Mouse (Mus musculus) cortical plate, adult 2 months (tissue): ENCODE data around the gene Gm28230. TPM values are rescaled to one million over a fixed set of nuclear protein-coding genes. Genes with fewer than 3 reads are reported as not detected.

Experiments
- H3K27ac ChIP-seq: fragments of 200-500 bp; 2 replicates; pipeline ENCODE4 v1.5.1; 2012; ENCODE audit warnings: low read length, control low read depth, inconsistent platforms; ENCODE audit not compliant: insufficient read depth
- H3K4me1 ChIP-seq: fragments of 200-500 bp; 2 replicates; pipeline ENCODE4 v1.6.1; 2011; ENCODE audit warnings: low read length; ENCODE audit not compliant: control insufficient read depth, insufficient read depth
- H3K4me3 ChIP-seq: fragments of 200-500 bp; 2 replicates; pipeline ENCODE4 v1.5.1; 2011; ENCODE audit warnings: mild to moderate bottlenecking, low read length, control low read depth; ENCODE audit not compliant: insufficient read depth
- CTCF ChIP-seq: fragments of 200-500 bp; IDR thresholded peaks from 2 replicates; pipeline ENCODE4 v1.5.1; 2011; ENCODE audit warnings: mild to moderate bottlenecking, control low read depth, low read length; ENCODE audit not compliant: insufficient read depth; ENCODE audit errors: extremely low read depth
- POLR2A ChIP-seq: fragments of 200-500 bp; IDR thresholded peaks from 2 replicates; pipeline ENCODE4 v1.6.1; 2011; ENCODE audit warnings: mild to moderate bottlenecking, low read length, control low read depth; ENCODE audit not compliant: insufficient read depth; ENCODE audit errors: extremely low read depth
- polyA plus RNA-seq: library from polyadenylated mRNA; depleted of rRNA; stranded (reverse); fragments of >200 nt; gene quantifications from 2 replicates; pipeline ENCODE4 v1.2.3, GENCODE M21; 2012

Gene Gm28230
- polyA plus RNA-seq, 1 experiment, result not detected

GRCm38 (mm10) chr2:74749337-74750121, 23.0 kb downstream of the Gm28230 start:
- no peak overlapping the region for H3K4me3 ChIP-seq
- no peaks in the 10 kb centered on the region for H3K4me1 ChIP-seq
- H3K27ac ChIP-seq, result no peak overlapping the region
- TF ChIP-seq CTCF (no peak), POLR2A (no peak)

GRCm38 (mm10) chr2:74750731-74751250, 24.3 kb downstream of the Gm28230 start:
- TF ChIP-seq POLR2A, result no peak
- TF ChIP-seq CTCF, result no peak
- Histone ChIP-seq H3K4me3 (no peak overlapping the region), H3K27ac (no peak overlapping the region), H3K4me1 (no peaks in the 10 kb centered on the region)

- Histone ChIP-seq H3K4me3 (no peak overlapping the region), H3K4me1 (no peaks in the 10 kb centered on the region), H3K27ac (no peak overlapping the region)
- TF ChIP-seq CTCF (no peak), POLR2A (no peak)
These were observed 25.3 kb downstream of the Gm28230 start for GRCm38 (mm10) chr2:74751861-74752260.

DNA sequence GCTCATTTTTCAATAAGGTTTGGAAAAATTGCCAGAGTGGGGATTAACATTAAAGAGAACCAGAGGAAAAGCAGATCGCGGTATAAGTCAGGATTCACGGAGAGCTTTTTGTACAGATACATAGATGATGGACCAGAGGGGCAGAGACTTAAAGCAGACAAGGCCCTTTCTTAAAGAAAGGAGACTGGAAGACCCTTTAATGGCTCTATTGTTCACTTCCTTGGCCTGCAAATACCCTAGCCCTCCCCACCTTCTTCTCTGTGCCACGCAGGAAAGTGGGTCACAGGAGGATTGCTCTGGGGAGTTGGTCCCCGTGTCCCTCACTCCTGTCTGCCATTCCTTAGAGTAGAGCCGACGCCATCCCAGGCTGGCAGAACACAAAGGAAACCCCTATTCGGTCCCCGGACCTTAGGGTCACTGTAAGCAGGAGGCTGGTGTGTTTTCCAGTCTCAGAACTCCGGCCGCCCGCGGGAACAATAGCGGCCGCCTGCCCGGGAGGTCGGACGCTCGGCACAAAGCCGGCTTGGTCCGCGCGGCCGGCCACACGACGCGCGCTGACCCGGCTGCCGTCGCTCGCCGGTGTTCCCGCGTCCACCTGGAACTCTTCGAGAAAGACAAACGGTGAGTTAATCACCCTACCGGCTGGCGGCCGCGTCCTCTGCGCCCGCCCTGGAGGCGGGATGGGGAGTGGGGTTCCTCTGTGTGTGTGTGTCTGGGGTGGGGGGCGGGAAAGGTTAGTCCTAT, 26.1 kb downstream of the Gm28230 start:
- TF ChIP-seq CTCF (no peak), POLR2A (no peak)
- Histone ChIP-seq H3K27ac (no peak overlapping the region), H3K4me3 (no peak overlapping the region), H3K4me1 (no peaks in the 10 kb centered on the region)

DNA sequence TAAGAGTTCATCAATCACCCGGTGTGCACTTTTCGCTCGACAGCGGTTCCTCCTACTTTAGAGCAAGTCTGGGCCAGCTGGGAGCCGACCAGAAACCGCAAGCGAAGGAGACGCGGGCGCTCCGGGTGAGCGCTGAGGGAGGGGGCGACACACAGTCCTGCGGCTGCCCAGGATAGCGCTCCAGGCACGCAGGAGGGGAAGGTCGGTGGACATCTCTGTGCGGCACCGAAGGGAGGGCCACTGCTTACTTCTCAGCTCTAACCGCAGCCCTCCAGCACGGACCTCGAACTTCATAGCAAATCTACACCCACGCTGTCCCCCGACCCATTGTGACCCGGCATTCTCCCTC, 26.6 kb downstream of the Gm28230 start:
- Histone ChIP-seq H3K4me1 (no peaks in the 10 kb centered on the region), H3K4me3 (no peak overlapping the region), H3K27ac (no peak overlapping the region)
- TF ChIP-seq CTCF (no peak), POLR2A (no peak)

DNA sequence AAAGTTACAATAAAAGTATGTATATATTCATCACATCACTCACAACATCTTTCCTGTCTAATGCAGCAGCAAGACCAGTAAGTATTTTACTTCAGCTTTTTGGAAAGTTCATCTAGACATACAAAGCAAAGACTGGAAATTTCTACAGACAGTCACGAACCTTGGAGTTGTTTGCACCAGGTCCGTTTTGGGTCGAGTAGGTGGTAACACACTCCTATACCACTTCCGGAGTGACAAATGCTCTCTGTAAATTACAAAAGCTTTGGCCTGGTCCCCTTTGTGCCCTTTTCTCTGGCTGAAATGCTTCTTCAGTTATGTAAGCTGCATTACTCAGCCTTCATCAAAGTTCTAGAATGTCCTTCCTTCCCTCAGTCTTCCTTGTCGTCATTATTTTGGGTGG, 27.2 kb downstream of the Gm28230 start:
- H3K4me1 ChIP-seq, result no peaks in the 10 kb centered on the region
- TF ChIP-seq POLR2A (no peak), CTCF (no peak)
- no peak overlapping the region for H3K27ac ChIP-seq

DNA sequence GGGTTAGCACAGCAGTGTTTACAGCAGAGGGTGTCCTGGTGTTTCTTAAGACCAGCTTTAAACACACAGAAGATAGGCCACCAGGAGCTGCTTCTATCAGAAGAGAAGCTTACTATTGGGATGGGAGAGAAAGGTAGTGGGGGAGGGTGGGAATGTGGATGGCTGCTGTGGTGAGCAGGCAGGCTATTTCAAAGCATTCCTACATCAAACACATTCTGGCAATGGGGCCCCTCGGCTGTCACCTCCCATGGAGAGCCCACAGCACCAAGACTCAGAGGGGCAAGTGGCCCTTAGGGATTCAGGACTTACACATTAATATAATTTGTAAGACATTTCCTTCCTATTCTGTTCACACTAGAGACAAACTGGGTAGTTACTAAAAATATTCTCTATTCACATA, 33.6 kb downstream of the Gm28230 start:
- H3K4me3 ChIP-seq, result no peak overlapping the region
- no peaks in the 10 kb centered on the region for H3K4me1 ChIP-seq
- TF ChIP-seq POLR2A (no peak), CTCF (no peak)
- no peak overlapping the region for H3K27ac ChIP-seq

More for the DNA sequence above, 27.2 kb downstream of the Gm28230 start:
- no peak overlapping the region for H3K4me3 ChIP-seq

GRCm38 (mm10) chr2:74761941-74762340, 35.4 kb downstream of the Gm28230 start:
- Histone ChIP-seq H3K4me1 (no peaks in the 10 kb centered on the region), H3K27ac (no peak overlapping the region), H3K4me3 (no peak overlapping the region)
- no peak for TF ChIP-seq CTCF
- TF ChIP-seq POLR2A, result no peak

DNA sequence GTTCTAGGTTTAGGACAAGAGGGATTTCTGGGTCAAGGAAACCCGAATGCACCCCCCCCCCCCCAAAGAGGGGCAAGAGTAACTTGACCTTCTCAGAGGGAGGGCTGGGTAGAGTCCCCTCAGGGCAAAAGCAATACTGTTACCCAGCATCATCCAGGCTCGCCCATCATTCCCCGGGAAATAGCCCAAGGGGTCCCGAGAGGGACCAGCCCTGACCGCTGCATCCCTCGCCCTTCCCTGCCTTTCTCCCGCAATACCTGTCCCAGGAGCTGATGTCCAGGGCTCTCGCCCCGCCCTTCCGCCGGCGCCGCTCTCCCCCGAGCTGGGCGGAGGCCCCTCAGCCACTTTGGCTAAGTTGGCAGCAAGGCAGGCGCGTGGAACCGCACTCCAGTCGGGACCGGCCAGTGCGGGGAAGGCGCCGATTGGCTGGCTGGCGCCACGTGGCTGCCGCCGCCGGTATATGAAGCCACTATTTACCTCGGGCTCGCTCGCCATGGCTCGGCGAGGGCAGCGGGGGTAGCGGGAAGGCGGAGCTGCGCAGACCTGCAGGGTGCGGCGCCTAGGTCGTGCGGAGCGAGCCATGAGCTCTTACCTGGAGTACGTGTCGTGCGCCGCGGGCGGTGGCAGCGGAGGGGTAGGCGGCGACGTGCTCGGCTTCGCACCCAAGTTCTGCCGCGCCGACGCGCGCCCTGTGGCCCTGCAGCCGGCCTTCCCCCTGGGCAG, 36.2 kb downstream of the Gm28230 start, which contains the start of gene Hoxd1:
TSS of gene Hoxd1 (plus strand) at position 459 of the 723 bp plus-strand sequence.
- Histone ChIP-seq H3K4me3 (no peak within 1 kb of the TSS), H3K4me1 (no peaks in the 10 kb centered on the region)
- TF ChIP-seq POLR2A, result no peak
- no peak for TF ChIP-seq CTCF

More for the DNA sequence above, 36.2 kb downstream of the Gm28230 start, which contains the start of gene Hoxd1:
- no peak within 1 kb of the TSS for H3K27ac ChIP-seq
